Mouse (Mus musculus) liver (tissue): Measurements from ENCODE around the gene Vmn1r34.
"Not testable (repeated sequence)": the region's sequence is repeated elsewhere in the genome, so short reads cannot be mapped to it uniquely, and the experiment has no call there.

Experiments used
- DNase-seq: peaks from one replicate; pipeline ENCODE4 v3.0.0-alpha.2; 2020; ENCODE audit warnings: mixed read lengths

Vmn1r34 gene

GRCm38 (mm10) chr6:66643779-66644178 is at the start of gene Vmn1r34:
Gene Vmn1r34, minus strand, starts transcription at chr6:66643879.
- no peak for DNase-seq

GRCm38 (mm10) chr6:66685806-66686205 is 42.1 kb upstream of the Vmn1r34 start, which contains the start of gene Vmn1r35:
Gene Vmn1r35, minus strand, starts transcription at chr6:66685906.
- DNase-seq: no peak

- not testable (repeated sequence) for DNase-seq
Measured at GRCm38 (mm10) chr6:66618182-66618581, 25.5 kb downstream of the Vmn1r34 start, which contains the start of gene Vmn1r33. Gene Vmn1r33, minus strand, starts transcription at chr6:66618282.

GRCm38 (mm10) chr6:66595804-66596203 is 47.9 kb downstream of the Vmn1r34 start:
- no peak for DNase-seq
